Mouse (Mus musculus): Measurements from ENCODE around the gene Gpr146.

GRCm38 (mm10) chr5:139368638-139369320 lies 8.7 kb upstream of the Gpr146 start:
- no peak for TF ChIP-seq CTCF (IDR thresholded peaks at IDR 0.05; ENCODE audit: low read depth, low read length)
- no peak for TF ChIP-seq POLR2A (IDR thresholded peaks at IDR 0.05; ENCODE audit: borderline replicate concordance, low read depth, low read length)

Measured in bone marrow macrophage, adult 2 months (primary cell).